In genomic region chr11:93812125-93812868, GRCm38 (mm10) we compare ENCODE assay signal across 8 mouse cellular contexts.
DNase-seq lines count a peak whose midpoint lies in the region; ATAC-seq lines count a peak whose summit lies in the region.

No protein-coding gene starts in this region.

- no peak overlapping the region for H3K9ac ChIP-seq in heart, embryonic 12.5 days

- no peaks in the 10 kb centered on the region for H3K36me3 ChIP-seq in heart, embryonic 12.5 days

- no peak overlapping the region for H3K4me3 ChIP-seq in heart, embryonic 12.5 days

- ATAC-seq in heart, embryonic 12.5 days (ENCODE audit: insufficient number of reproducible peaks, low FRiP score): no peak
- ATAC-seq in megakaryocyte, adult 5-6 weeks (ENCODE audit: poor library complexity, severe bottlenecking): peak; percentile 70; the same call in 1 of the 2 replicates

- no peak overlapping the region for H3K4me2 ChIP-seq in heart, embryonic 12.5 days

- WGBS in heart, embryonic 12.5 days: 31% methylated on average over 11 of the region's 11 CpGs

- no peaks in the 10 kb centered on the region for H3K4me1 ChIP-seq in heart, embryonic 12.5 days (replicated peaks)

- H3K9me3 ChIP-seq in heart, embryonic 12.5 days (replicated peaks): no peaks in the 10 kb centered on the region

- no peak overlapping the region for H3K27ac ChIP-seq in heart, embryonic 12.5 days (ENCODE audit: poor library complexity, severe bottlenecking)

- DNase-seq in heart, adult 18-20 months: peak; percentile 17 to 45
- peak; percentile 45 for DNase-seq in WW6 (ENCODE audit: low read depth, low spot score)
- peak; percentile 73 to 79 for DNase-seq in cerebellum, postnatal 36 days
- peak; percentile 64 to 86 for DNase-seq in frontal cortex, postnatal 36 days (ENCODE audit: low spot score in 2 of 2)
- DNase-seq in layer of hippocampus, adult 9-10 months (ENCODE audit: low spot score): peak; percentile 63
- DNase-seq in right cerebral cortex, postnatal 4 days: peak; percentile 50

- H3K27me3 ChIP-seq in heart, embryonic 12.5 days (replicated peaks): no peaks in the 10 kb centered on the region
